Mouse (Mus musculus) hindbrain, embryonic 16.5 days (tissue): ENCODE data around the gene Mdga1. TPM values are rescaled to one million over a fixed set of nuclear protein-coding genes. Genes with fewer than 3 reads are reported as not detected.
A peak's percentile ranks its signal among the peaks of the same experiment; 100 is the strongest.

ENCODE experiments used
- ATAC-seq: fragments of 200-750 bp; cut with Nextera tagmentation; 2 replicates; pipeline ENCODE4 v1.8.0; 2017; ENCODE audit warnings: moderate TSS enrichment, moderate library complexity
- H3K27ac ChIP-seq: fragments of 300-500 bp; sonication (generic); 2 replicates; pipeline ENCODE4 v1.5.1; 2014; ENCODE audit warnings: low read depth, mild to moderate bottlenecking, control low read depth, low read length, moderate library complexity
- H3K27me3 ChIP-seq: fragments of 300-500 bp; sonication (generic); replicated peaks from 2 replicates; pipeline ENCODE4 v1.6.1; 2014; ENCODE audit warnings: low read length; ENCODE audit not compliant: control insufficient read depth, insufficient read depth
- H3K36me3 ChIP-seq: fragments of 300-500 bp; sonication (generic); 2 replicates; pipeline ENCODE4 v1.6.1; 2014; ENCODE audit warnings: mild to moderate bottlenecking, low read length, moderate library complexity, mixed read lengths; ENCODE audit not compliant: control insufficient read depth, insufficient read depth
- H3K4me1 ChIP-seq: fragments of 300-500 bp; sonication (generic); 2 replicates; pipeline ENCODE4 v1.6.1; 2014; ENCODE audit warnings: low read depth, low read length; ENCODE audit not compliant: control insufficient read depth, insufficient read depth
- H3K4me2 ChIP-seq: fragments of 300-500 bp; sonication (generic); 2 replicates; pipeline ENCODE4 v1.6.1; 2014; ENCODE audit warnings: mild to moderate bottlenecking, low read length, control low read depth, moderate library complexity
- H3K4me3 ChIP-seq: fragments of 300-500 bp; sonication (generic); 2 replicates; pipeline ENCODE4 v1.5.1; 2014; ENCODE audit warnings: mild to moderate bottlenecking, low read length, control low read depth, moderate library complexity
- H3K9ac ChIP-seq: fragments of 300-500 bp; sonication (generic); 2 replicates; pipeline ENCODE4 v1.6.1; 2014; ENCODE audit warnings: low read depth, mild to moderate bottlenecking, control low read depth, low read length, moderate library complexity
- H3K9me3 ChIP-seq: fragments of 300-500 bp; sonication (generic); 2 replicates; pipeline ENCODE4 v1.6.1; 2014; ENCODE audit warnings: mild to moderate bottlenecking, low read length, moderate library complexity; ENCODE audit not compliant: control insufficient read depth
- WGBS: fragments of 180-500 bp; shearing (Covaris S2); extraction: QIAGEN DNeasy Blood & Tissue Kit; methylation state at CpG from one replicate; pipeline ENCODE4 v1.1.7; 2014; 5-methylcytosine and 5-hydroxymethylcytosine counted together
- polyA plus RNA-seq: library from polyadenylated mRNA; unstranded; fragments of >200 nt; fragmentation: Nextera tagmentation; extraction: Ambion mirVana; gene quantifications from 2 replicates; pipeline ENCODE4 v1.2.1, GENCODE M21; 2015

Mdga1 gene
- polyA plus RNA-seq, 1 experiment from 2014 or later, result 14.0 TPM

GRCm38 (mm10) chr17:29989653-29990052, 19.8 kb upstream of the Mdga1 start:
- 86% methylated on average over 5 of the region's 5 CpGs for WGBS
- Histone ChIP-seq H3K27ac (no peak overlapping the region), H3K9me3 (no peaks in the 10 kb centered on the region), H3K4me2 (no peak overlapping the region), H3K9ac (no peak overlapping the region), H3K4me3 (no peak overlapping the region), H3K27me3 (no peaks in the 10 kb centered on the region), H3K36me3 (no peaks in the 10 kb centered on the region), H3K4me1 (peaks cover 2% of the 10 kb centered on the region; the same call in 1 of the 2 replicates)
- no peak for ATAC-seq

GRCm38 (mm10) chr17:29988141-29988540, 18.3 kb upstream of the Mdga1 start:
- WGBS, result 26% methylated on average over 5 of the region's 5 CpGs
- Histone ChIP-seq H3K4me1 (no peaks in the 10 kb centered on the region), H3K27ac (no peak overlapping the region), H3K9me3 (no peaks in the 10 kb centered on the region), H3K36me3 (no peaks in the 10 kb centered on the region), H3K27me3 (no peaks in the 10 kb centered on the region), H3K9ac (no peak overlapping the region), H3K4me3 (no peak overlapping the region), H3K4me2 (no peak overlapping the region)
- ATAC-seq, result no peak

GRCm38 (mm10) chr17:29985534-29985933, 15.6 kb upstream of the Mdga1 start:
- WGBS, result 28% methylated on average over 3 of the region's 3 CpGs
- Histone ChIP-seq H3K4me2 (no peak overlapping the region), H3K9ac (no peak overlapping the region), H3K36me3 (no peaks in the 10 kb centered on the region), H3K4me1 (no peaks in the 10 kb centered on the region), H3K9me3 (no peaks in the 10 kb centered on the region), H3K27ac (no peak overlapping the region), H3K27me3 (no peaks in the 10 kb centered on the region), H3K4me3 (no peak overlapping the region)
- no peak for ATAC-seq

GRCm38 (mm10) chr17:29984931-29985330, 15.0 kb upstream of the Mdga1 start:
- H3K9me3 ChIP-seq, result no peaks in the 10 kb centered on the region
- no peak overlapping the region for H3K9ac ChIP-seq
- no peaks in the 10 kb centered on the region for H3K27me3 ChIP-seq
- 86% methylated on average over 7 of the region's 7 CpGs for WGBS
- H3K27ac ChIP-seq, result no peak overlapping the region
- H3K4me2 ChIP-seq, result no peak overlapping the region
- no peak overlapping the region for H3K4me3 ChIP-seq
- H3K36me3 ChIP-seq, result no peaks in the 10 kb centered on the region
- ATAC-seq, result no peak
- H3K4me1 ChIP-seq, result no peaks in the 10 kb centered on the region

- Histone ChIP-seq H3K36me3 (no peaks in the 10 kb centered on the region), H3K27ac (no peak overlapping the region), H3K4me1 (no peaks in the 10 kb centered on the region), H3K9ac (no peak overlapping the region), H3K9me3 (no peaks in the 10 kb centered on the region), H3K4me2 (no peak overlapping the region), H3K4me3 (no peak overlapping the region), H3K27me3 (no peaks in the 10 kb centered on the region)
- WGBS, result 67% methylated on average over 5 of the region's 5 CpGs
- ATAC-seq, result no peak
Observed at GRCm38 (mm10) chr17:29983190-29983589, 13.3 kb upstream of the Mdga1 start.

- no peak overlapping the region for H3K9ac ChIP-seq
- no peak overlapping the region for H3K4me3 ChIP-seq
- 55% methylated on average over 8 of the region's 8 CpGs for WGBS
- no peaks in the 10 kb centered on the region for H3K9me3 ChIP-seq
- H3K4me1 ChIP-seq, result no peaks in the 10 kb centered on the region
- no peak for ATAC-seq
- H3K27ac ChIP-seq, result no peak overlapping the region
- H3K27me3 ChIP-seq, result no peaks in the 10 kb centered on the region
- H3K4me2 ChIP-seq, result no peak overlapping the region
- H3K36me3 ChIP-seq, result no peaks in the 10 kb centered on the region
Observed at GRCm38 (mm10) chr17:29981568-29981967, 11.7 kb upstream of the Mdga1 start.

GRCm38 (mm10) chr17:29979841-29980240, 10.0 kb upstream of the Mdga1 start:
- no peak overlapping the region for H3K4me2 ChIP-seq
- 85% methylated on average over 7 of the region's 7 CpGs for WGBS
- no peak for ATAC-seq

GRCm38 (mm10) chr17:29979020-29979419, 9.1 kb upstream of the Mdga1 start:
- Histone ChIP-seq H3K27me3 (no peaks in the 10 kb centered on the region), H3K27ac (no peak overlapping the region), H3K4me3 (no peak overlapping the region), H3K36me3 (no peaks in the 10 kb centered on the region), H3K9me3 (no peaks in the 10 kb centered on the region), H3K4me1 (peaks cover 2% of the 10 kb centered on the region), H3K9ac (no peak overlapping the region), H3K4me2 (no peak overlapping the region)
- WGBS, result 60% methylated on average over 4 of the region's 4 CpGs
- ATAC-seq, result no peak

More at GRCm38 (mm10) chr17:29979841-29980240, 10.0 kb upstream of the Mdga1 start:
- Histone ChIP-seq H3K4me1 (peaks cover 2% of the 10 kb centered on the region), H3K27ac (no peak overlapping the region), H3K9ac (no peak overlapping the region), H3K36me3 (no peaks in the 10 kb centered on the region), H3K27me3 (no peaks in the 10 kb centered on the region), H3K4me3 (no peak overlapping the region), H3K9me3 (no peaks in the 10 kb centered on the region)

GRCm38 (mm10) chr17:29975731-29976130, 5.8 kb upstream of the Mdga1 start:
- no peak overlapping the region for H3K27ac ChIP-seq
- H3K27me3 ChIP-seq, result no peaks in the 10 kb centered on the region
- H3K4me1 ChIP-seq, result peaks cover 6% of the 10 kb centered on the region
- H3K36me3 ChIP-seq, result no peaks in the 10 kb centered on the region
- no peak overlapping the region for H3K4me2 ChIP-seq
- peak; percentile 79 for ATAC-seq
- H3K9ac ChIP-seq, result no peak overlapping the region
- H3K4me3 ChIP-seq, result no peak overlapping the region
- no peaks in the 10 kb centered on the region for H3K9me3 ChIP-seq
- WGBS, result 4% methylated on average over 8 of the region's 8 CpGs

GRCm38 (mm10) chr17:29973226-29973625, 3.3 kb upstream of the Mdga1 start:
- Histone ChIP-seq H3K27me3 (no peaks in the 10 kb centered on the region), H3K4me1 (peaks cover 6% of the 10 kb centered on the region), H3K27ac (no peak overlapping the region), H3K9me3 (no peaks in the 10 kb centered on the region), H3K36me3 (no peaks in the 10 kb centered on the region), H3K9ac (no peak overlapping the region), H3K4me3 (no peak overlapping the region), H3K4me2 (no peak overlapping the region)
- WGBS, result 95% methylated on average over 7 of the region's 7 CpGs
- ATAC-seq, result no peak
